Mouse (Mus musculus) hindbrain, postnatal 0 days (tissue): ENCODE data around the gene Mast4. TPM values are rescaled to one million over a fixed set of nuclear protein-coding genes. Genes with fewer than 3 reads are reported as not detected.

Experiments used
- ATAC-seq: fragments of 200-750 bp; cut with Nextera tagmentation; 2 replicates; pipeline ENCODE4 v1.8.0; 2017; ENCODE audit warnings: mild to moderate bottlenecking, moderate TSS enrichment, moderate library complexity
- DNase-seq: peaks from one replicate; pipeline ENCODE4 v3.0.0-alpha.2; 2015; ENCODE audit warnings: low spot score
- H3K27ac ChIP-seq: fragments of 300-500 bp; sonication (generic); 2 replicates; pipeline ENCODE4 v1.5.1; 2014; ENCODE audit warnings: mild to moderate bottlenecking
- H3K27me3 ChIP-seq: fragments of 300-500 bp; sonication (generic); 2 replicates; pipeline ENCODE4 v1.6.1; 2014; ENCODE audit warnings: low read length, mixed read lengths; ENCODE audit not compliant: insufficient read depth
- H3K36me3 ChIP-seq: fragments of 300-500 bp; sonication (generic); 2 replicates; pipeline ENCODE4 v1.6.1; 2014; ENCODE audit warnings: low read length, mixed read lengths; ENCODE audit not compliant: insufficient read depth
- H3K4me1 ChIP-seq: fragments of 300-500 bp; sonication (generic); 2 replicates; pipeline ENCODE4 v1.6.1; 2014; ENCODE audit warnings: antibody characterized with exemption, low read length, mixed read lengths; ENCODE audit not compliant: insufficient read depth
- H3K4me2 ChIP-seq: fragments of 300-500 bp; sonication (generic); 2 replicates; pipeline ENCODE4 v1.6.1; 2014; ENCODE audit warnings: low read depth, mild to moderate bottlenecking, low read length, moderate library complexity, mixed read lengths
- H3K4me3 ChIP-seq: fragments of 300-500 bp; sonication (generic); 2 replicates; pipeline ENCODE4 v1.5.1; 2014; ENCODE audit warnings: low read length
- H3K9ac ChIP-seq: fragments of 300-500 bp; sonication (generic); replicated peaks from 2 replicates; pipeline ENCODE4 v1.6.1; 2014; ENCODE audit warnings: mild to moderate bottlenecking, low read length, moderate library complexity, mixed read lengths
- H3K9me3 ChIP-seq: fragments of 300-500 bp; sonication (generic); 2 replicates; pipeline ENCODE4 v1.6.1; 2016; ENCODE audit warnings: low read length, mixed read lengths
- CTCF ChIP-seq: IDR thresholded peaks from 2 replicates; pipeline ENCODE4 v1.5.1; 2016; ENCODE audit warnings: antibody characterized with exemption, control low read depth, low read depth
- WGBS: fragments of 180-500 bp; shearing (Covaris S2); extraction: QIAGEN DNeasy Blood & Tissue Kit; methylation state at CpG from one replicate; pipeline ENCODE4 v1.1.7; 2014; 5-methylcytosine and 5-hydroxymethylcytosine counted together
- polyA plus RNA-seq: library from polyadenylated mRNA; unstranded; fragments of >200 nt; fragmentation: Nextera tagmentation; extraction: Ambion mirVana; gene quantifications from 2 replicates; pipeline ENCODE4 v1.2.1, GENCODE M21; 2015
- total RNA-seq: library from RNA; depleted of rRNA; stranded (reverse); fragments of >200 nt; gene quantifications from 2 replicates; pipeline ENCODE4 v1.2.3, GENCODE M21; 2014

Mast4 gene
- total and polyA plus RNA-seq, 2 experiments from 2014 or later = 23.5 to 31.7 TPM

DNA sequence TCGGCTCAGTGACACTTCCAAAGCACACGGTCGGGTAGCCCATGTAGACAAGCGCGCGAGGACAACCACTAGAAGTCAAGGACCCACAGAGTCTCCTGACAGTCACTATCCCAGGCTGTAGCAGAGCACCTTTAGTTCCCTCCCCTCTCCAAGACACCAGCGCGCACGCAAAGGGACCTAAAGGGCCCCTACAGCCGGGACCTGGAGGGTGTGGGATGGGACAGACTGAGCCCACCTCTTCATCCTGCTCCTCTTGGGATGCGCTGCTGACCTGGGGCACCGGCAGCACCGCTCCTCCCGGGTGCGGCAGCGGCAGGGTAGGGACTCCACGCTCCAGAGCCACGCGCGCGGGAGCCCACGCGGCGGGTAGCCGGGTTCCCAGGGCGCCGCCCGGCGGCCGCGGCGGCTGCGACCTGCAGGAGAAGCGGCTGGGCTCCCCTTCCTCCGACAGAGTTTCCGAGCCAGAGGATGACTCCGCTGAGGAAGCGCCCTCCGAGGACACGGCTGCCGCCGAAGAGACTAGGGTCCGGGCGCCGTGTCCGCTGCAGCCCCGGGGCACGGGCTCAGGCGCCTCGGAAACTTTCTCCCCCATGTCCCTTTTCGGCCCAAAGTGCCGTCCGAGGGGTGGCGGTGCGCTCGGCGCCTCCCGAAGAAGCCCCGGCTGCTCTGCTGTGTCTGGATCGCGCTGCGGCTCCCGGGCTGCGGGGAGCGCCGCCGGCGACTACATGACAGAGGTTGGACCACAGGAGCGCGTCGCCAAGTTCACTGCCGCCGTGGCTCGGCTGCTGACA lies 501 bp downstream of the Mast4 start:
- no peaks in the 10 kb centered on the region for H3K36me3 ChIP-seq
- peak overlapping the region; percentile 71 for H3K4me3 ChIP-seq
- H3K27me3 ChIP-seq = peaks cover 6% of the 10 kb centered on the region; the same call in 1 of the 2 replicates
- 1% methylated on average over 63 of the region's 74 CpGs for WGBS
- DNase-seq (peak; percentile 54), ATAC-seq (peak; percentile 75)
- no peak for TF ChIP-seq CTCF
- peak overlapping the region; percentile 97 for H3K4me2 ChIP-seq
- H3K27ac ChIP-seq = no peak overlapping the region
- peak overlapping the region; percentile 51 for H3K9ac ChIP-seq
- no peaks in the 10 kb centered on the region for H3K9me3 ChIP-seq
- peaks cover 4% of the 10 kb centered on the region for H3K4me1 ChIP-seq

DNA sequence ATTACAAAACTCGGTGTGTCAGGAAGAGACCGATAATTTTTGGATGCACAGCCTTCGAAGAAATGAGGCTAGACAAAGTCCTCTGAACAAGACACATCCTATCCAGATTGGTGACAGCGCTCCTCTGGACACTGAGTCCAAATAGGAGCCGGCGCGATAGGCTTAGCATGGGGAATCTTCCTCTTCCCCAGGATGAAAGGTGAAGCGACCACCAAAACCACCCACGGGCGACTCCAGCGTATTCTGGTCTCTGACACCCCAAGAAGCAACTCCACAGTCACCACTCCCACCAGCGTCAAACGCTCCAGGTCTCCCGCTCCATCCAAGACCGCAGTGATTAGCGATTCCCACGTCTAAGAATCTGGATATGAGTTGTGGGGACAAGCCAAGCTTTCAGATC lies 1.1 kb downstream of the Mast4 start:
- no peak for DNase-seq
- H3K9me3 ChIP-seq = no peaks in the 10 kb centered on the region
- peaks cover 4% of the 10 kb centered on the region for H3K4me1 ChIP-seq
- peak; percentile 5; the same call in 1 of the 2 replicates for ATAC-seq
- H3K4me2 ChIP-seq = peak overlapping the region; percentile 97
- peak overlapping the region; percentile 51; the same call in 1 of the 2 replicates for H3K9ac ChIP-seq
- no peak for TF ChIP-seq CTCF
- WGBS = 2% methylated on average over 17 of the region's 17 CpGs
- H3K4me3 ChIP-seq = peak overlapping the region; percentile 71
- no peaks in the 10 kb centered on the region for H3K36me3 ChIP-seq
- no peak overlapping the region for H3K27ac ChIP-seq
- H3K27me3 ChIP-seq = peaks cover 8% of the 10 kb centered on the region; the same call in 1 of the 2 replicates

DNA sequence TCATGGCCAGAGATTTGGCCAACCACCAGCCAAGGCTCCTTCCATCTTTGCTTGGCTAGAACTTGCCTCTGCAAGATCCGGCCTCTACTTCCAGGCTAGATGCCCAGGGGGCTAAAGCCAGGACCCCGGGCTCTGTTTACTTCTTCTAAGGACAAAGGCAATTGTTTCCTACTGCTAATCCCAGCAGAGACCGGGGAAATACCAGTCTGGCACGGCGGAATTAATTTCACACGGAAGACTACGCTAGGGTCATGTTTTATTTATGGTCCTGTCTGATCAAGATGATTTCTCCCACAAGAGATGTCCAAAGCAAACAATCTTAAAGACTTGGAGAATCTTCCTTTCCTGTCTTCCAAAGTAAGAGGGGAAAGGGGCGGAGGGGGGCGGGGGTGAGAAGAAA lies 1.6 kb downstream of the Mast4 start:
- H3K4me3 ChIP-seq = peak overlapping the region; percentile 71
- no peak for DNase-seq
- no peaks in the 10 kb centered on the region for H3K9me3 ChIP-seq
- peaks cover 4% of the 10 kb centered on the region for H3K4me1 ChIP-seq
- no peak for ATAC-seq
- no peak for TF ChIP-seq CTCF
- peak overlapping the region; percentile 97 for H3K4me2 ChIP-seq
- H3K9ac ChIP-seq = no peak overlapping the region
- peaks cover 8% of the 10 kb centered on the region; the same call in 1 of the 2 replicates for H3K27me3 ChIP-seq
- no peaks in the 10 kb centered on the region for H3K36me3 ChIP-seq
- H3K27ac ChIP-seq = no peak overlapping the region
- 7% methylated on average over 9 of the region's 9 CpGs for WGBS

DNA sequence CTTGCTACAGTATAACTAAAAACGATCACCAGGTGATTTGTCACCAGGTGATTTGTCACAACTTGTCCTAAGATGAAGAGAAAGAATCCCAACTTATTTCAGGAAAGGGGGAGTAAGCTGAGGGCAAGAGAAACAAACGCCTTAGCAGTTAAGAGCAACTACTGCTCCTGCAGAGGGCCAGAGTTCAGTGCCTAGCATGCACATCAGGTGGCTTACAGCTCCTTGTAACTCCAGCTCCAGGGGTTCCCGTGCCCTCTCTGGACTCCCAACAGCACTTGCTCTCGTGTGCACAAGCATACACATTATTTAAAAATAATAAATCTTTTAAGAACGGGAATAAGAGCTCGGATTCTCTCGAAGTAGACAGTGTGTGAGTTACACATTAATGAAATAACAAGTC lies 3.2 kb downstream of the Mast4 start:
- no peak for TF ChIP-seq CTCF
- no peak overlapping the region for H3K4me2 ChIP-seq
- H3K27me3 ChIP-seq = peaks cover 7% of the 10 kb centered on the region; the same call in 1 of the 2 replicates
- H3K27ac ChIP-seq = no peak overlapping the region
- no peak for DNase-seq
- H3K9me3 ChIP-seq = no peaks in the 10 kb centered on the region
- no peaks in the 10 kb centered on the region for H3K36me3 ChIP-seq
- WGBS = 62% methylated on average over 7 of the region's 7 CpGs
- no peak for ATAC-seq
- H3K4me1 ChIP-seq = peaks cover 4% of the 10 kb centered on the region
- H3K4me3 ChIP-seq = no peak overlapping the region
- no peak overlapping the region for H3K9ac ChIP-seq

DNA sequence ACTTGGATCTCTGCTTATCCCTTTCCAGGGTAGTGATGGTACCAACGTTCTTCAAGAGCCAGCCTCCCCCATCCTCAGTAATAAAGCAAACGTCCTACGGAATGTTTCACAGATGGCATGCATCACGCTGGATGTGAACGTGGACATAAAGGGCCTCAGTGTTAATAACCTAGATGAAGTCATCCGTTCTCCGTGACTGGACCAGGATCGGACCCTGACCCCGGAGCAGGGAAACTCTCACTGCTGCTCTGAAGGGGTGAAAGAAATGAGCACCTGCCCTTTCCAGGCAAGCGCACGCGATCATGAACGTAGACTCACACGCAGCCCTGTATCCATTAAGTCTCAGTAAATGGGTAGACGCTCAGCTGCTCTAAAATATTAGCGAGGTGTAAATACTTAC lies 6.0 kb downstream of the Mast4 start:
- H3K4me3 ChIP-seq = no peak overlapping the region
- H3K4me2 ChIP-seq = no peak overlapping the region
- 85% methylated on average over 16 of the region's 16 CpGs for WGBS
- ATAC-seq = no peak
- no peak overlapping the region for H3K9ac ChIP-seq
- H3K36me3 ChIP-seq = no peaks in the 10 kb centered on the region
- no peaks in the 10 kb centered on the region for H3K4me1 ChIP-seq
- H3K27ac ChIP-seq = no peak overlapping the region
- no peaks in the 10 kb centered on the region for H3K9me3 ChIP-seq
- H3K27me3 ChIP-seq = peaks cover 3% of the 10 kb centered on the region; the same call in 1 of the 2 replicates
- DNase-seq = no peak
- TF ChIP-seq CTCF = no peak

DNA sequence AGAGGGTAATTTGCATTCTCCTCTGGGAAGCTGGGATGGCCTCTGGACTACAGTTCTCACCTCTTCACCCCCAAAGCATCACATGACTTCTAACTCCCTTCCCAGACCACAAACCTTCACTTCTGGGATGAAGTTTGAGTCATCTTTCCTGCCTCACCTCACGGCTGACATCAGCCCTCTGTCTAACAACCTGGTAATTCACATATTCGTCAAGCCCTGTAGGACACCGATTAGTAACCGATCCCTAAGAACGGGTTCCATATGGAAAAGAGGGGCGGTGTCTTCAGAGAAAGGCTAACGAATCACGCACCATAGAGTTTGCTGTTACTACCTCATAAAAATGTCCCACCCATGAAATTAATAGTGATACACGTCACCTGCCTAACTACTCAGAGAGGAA lies 6.5 kb downstream of the Mast4 start:
- Histone ChIP-seq H3K4me1 (no peaks in the 10 kb centered on the region), H3K9ac (no peak overlapping the region), H3K27me3 (peaks cover 3% of the 10 kb centered on the region; the same call in 1 of the 2 replicates), H3K36me3 (no peaks in the 10 kb centered on the region), H3K27ac (no peak overlapping the region), H3K4me2 (no peak overlapping the region), H3K4me3 (no peak overlapping the region), H3K9me3 (no peaks in the 10 kb centered on the region)
- WGBS = 83% methylated on average over 9 of the region's 9 CpGs
- ATAC-seq = no peak
- TF ChIP-seq CTCF = no peak
- DNase-seq = no peak

DNA sequence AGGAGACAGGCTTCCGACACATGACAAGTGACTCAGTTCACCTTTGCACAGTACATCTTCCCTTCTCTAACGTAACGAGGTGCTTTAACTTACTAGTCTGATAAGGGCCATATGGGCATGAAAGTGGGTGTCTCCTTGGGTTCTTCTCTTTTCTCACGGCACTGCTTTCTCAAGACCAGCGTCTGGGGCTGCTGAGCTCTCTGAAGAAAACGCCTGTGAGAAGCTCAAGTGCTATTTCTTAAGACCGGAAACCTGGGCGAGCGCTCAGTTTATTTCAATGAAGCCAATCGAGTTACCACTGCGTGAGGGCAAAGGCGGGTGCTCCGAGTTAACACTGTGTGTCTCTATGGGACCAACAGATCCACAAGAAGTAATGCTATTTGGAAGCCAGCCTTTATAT lies 8.1 kb downstream of the Mast4 start:
- no peak for DNase-seq
- Histone ChIP-seq H3K4me2 (no peak overlapping the region), H3K9me3 (no peaks in the 10 kb centered on the region), H3K27ac (no peak overlapping the region), H3K36me3 (no peaks in the 10 kb centered on the region), H3K9ac (no peak overlapping the region), H3K27me3 (peaks cover 3% of the 10 kb centered on the region; the same call in 1 of the 2 replicates), H3K4me1 (no peaks in the 10 kb centered on the region), H3K4me3 (no peak overlapping the region)
- no peak for ATAC-seq
- WGBS = 88% methylated on average over 13 of the region's 13 CpGs
- TF ChIP-seq CTCF = no peak
